Mouse (Mus musculus) hindbrain, embryonic 12.5 days (tissue): ENCODE measurements at regions not wholly inside any gene's neighbourhood (a gene's known extent, or its start where the extent isn't known, plus 50 kb on each side); places are given as distances from the start of the nearest gene placed in this dataset.

Source experiments
- ATAC-seq: fragments of 200-750 bp; cut with Nextera tagmentation; 2 replicates; pipeline ENCODE4 v1.8.0; 2017; ENCODE audit warnings: moderate TSS enrichment; ENCODE audit not compliant: low FRiP score
- H3K27ac ChIP-seq: fragments of 300-500 bp; sonication (generic); 2 replicates; pipeline ENCODE4 v1.5.1; 2016; ENCODE audit warnings: mild to moderate bottlenecking
- H3K27me3 ChIP-seq: fragments of 300-500 bp; sonication (generic); 2 replicates; pipeline ENCODE4 v1.6.1; 2016; ENCODE audit warnings: mild to moderate bottlenecking
- H3K36me3 ChIP-seq: fragments of 300-500 bp; sonication (generic); 2 replicates; pipeline ENCODE4 v1.6.1; 2016; ENCODE audit warnings: mild to moderate bottlenecking
- H3K4me1 ChIP-seq: fragments of 300-500 bp; sonication (generic); 2 replicates; pipeline ENCODE4 v1.6.1; 2016
- H3K4me2 ChIP-seq: fragments of 300-500 bp; sonication (generic); replicated peaks from 2 replicates; pipeline ENCODE4 v1.6.1; 2016; ENCODE audit warnings: mild to moderate bottlenecking
- H3K4me3 ChIP-seq: fragments of 300-500 bp; sonication (generic); 2 replicates; pipeline ENCODE4 v1.5.1; 2016; ENCODE audit warnings: mild to moderate bottlenecking
- H3K9ac ChIP-seq: fragments of 300-500 bp; sonication (generic); 2 replicates; pipeline ENCODE4 v1.6.1; 2016; ENCODE audit warnings: mild to moderate bottlenecking, moderate library complexity
- H3K9me3 ChIP-seq: fragments of 300-500 bp; sonication (generic); replicated peaks from 2 replicates; pipeline ENCODE4 v1.6.1; 2016; ENCODE audit warnings: mild to moderate bottlenecking
- WGBS: fragments of 180-500 bp; shearing (Covaris S2); methylation state at CpG from one replicate; pipeline ENCODE4 v1.1.7; 2016; 5-methylcytosine and 5-hydroxymethylcytosine counted together

DNA sequence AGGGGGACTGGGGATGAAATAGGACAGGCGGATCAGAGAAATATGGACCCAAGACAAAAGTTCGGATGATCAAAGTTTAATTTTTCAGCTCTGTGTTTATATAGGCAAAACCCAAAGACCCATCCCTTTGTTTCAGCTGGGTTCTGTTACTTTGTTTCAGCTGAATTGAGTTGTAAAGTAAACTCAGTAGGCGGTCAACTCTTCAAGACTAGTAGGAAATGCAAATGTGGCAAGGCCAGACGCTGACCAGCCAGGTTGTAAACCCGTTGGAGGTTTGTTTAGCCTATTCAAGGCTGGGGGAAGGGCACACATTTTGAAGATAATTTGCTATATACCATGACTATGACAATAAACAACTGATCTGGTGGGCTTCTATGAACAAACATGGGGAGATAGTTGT, 294.7 kb downstream of the Foxo1 start:
- H3K36me3 ChIP-seq = no peaks in the 10 kb centered on the region
- peaks cover 6% of the 10 kb centered on the region; the same call in 1 of the 2 replicates for H3K4me1 ChIP-seq
- no peak overlapping the region for H3K27ac ChIP-seq
- 36% methylated on average over 5 of the region's 5 CpGs for WGBS
- no peak overlapping the region for H3K9ac ChIP-seq
- H3K4me2 ChIP-seq = no peak overlapping the region
- H3K4me3 ChIP-seq = no peak overlapping the region
- H3K9me3 ChIP-seq = no peaks in the 10 kb centered on the region
- H3K27me3 ChIP-seq = peaks cover 3% of the 10 kb centered on the region; the same call in 1 of the 2 replicates
- ATAC-seq = no peak

DNA sequence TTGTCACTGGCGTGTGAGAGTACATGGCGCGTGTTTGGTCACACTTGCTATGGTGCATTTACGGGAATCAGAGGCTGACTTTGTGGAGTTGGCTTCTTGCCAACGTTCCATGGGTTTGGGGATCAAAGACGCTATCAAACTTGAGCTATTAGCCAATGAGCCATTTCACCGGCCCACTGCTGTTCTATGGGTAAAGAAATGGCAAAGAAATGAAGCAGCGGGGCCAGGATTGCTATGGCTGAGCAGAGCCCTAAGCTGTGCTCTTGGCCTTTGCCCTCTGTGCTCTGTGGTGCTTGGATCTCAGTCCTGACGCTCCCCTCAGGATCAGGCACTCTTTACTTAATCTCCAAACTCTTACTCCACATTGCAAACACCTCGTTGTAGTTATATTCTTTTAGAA, 291.3 kb downstream of the Foxo1 start:
- Histone ChIP-seq H3K4me2 (no peak overlapping the region), H3K27ac (no peak overlapping the region), H3K4me3 (no peak overlapping the region), H3K27me3 (peaks cover 3% of the 10 kb centered on the region), H3K9ac (no peak overlapping the region), H3K36me3 (no peaks in the 10 kb centered on the region), H3K9me3 (no peaks in the 10 kb centered on the region), H3K4me1 (peaks cover 6% of the 10 kb centered on the region; the same call in 1 of the 2 replicates)
- no peak for ATAC-seq
- 61% methylated on average over 10 of the region's 10 CpGs for WGBS

DNA sequence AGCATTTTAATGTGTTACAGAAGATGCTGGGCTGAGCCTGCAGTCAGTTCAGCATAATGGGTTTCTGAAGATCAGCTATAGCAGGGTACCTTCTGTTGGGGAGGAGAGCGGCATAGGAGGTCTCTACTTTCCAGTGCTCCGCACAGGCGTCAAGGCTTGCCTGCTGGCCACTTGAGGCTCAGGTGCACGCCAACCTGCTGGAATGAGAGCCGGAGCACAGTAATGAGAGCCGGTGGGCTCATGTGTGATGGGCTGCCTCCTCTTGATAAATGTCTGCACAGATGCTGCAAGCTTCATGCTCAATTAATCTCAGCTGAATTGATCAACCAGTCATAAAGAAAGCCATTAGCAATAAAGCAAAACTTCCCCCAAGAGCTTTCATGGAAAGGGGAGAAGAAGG, 290.6 kb downstream of the Foxo1 start:
- Histone ChIP-seq H3K27ac (no peak overlapping the region), H3K36me3 (no peaks in the 10 kb centered on the region), H3K27me3 (peaks cover 3% of the 10 kb centered on the region), H3K4me1 (peaks cover 6% of the 10 kb centered on the region; the same call in 1 of the 2 replicates), H3K9ac (no peak overlapping the region), H3K4me3 (no peak overlapping the region), H3K4me2 (no peak overlapping the region), H3K9me3 (no peaks in the 10 kb centered on the region; the same call in 1 of the 2 replicates)
- WGBS = 54% methylated on average over 6 of the region's 6 CpGs
- peak; percentile 93 for ATAC-seq

DNA sequence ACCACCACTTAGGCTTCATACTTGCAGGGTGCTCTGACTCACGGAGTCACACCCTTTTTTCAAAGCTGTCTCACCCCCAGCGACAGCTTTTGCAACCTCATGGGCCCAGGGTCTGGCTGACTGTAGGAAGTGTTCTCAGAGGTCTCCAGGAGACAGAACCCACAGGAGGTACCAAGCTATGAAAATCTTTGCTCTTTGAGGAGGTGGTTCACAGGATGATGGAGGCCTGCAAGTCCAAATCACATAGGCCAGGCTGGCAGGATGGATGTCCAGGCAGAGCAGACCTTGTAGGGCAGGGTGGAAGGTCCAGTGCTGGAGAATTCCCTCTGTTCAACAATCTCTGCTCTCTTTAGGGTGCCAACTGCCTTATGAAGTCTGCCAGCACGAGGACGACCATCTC, 289.2 kb downstream of the Foxo1 start:
- Histone ChIP-seq H3K27ac (no peak overlapping the region), H3K9ac (no peak overlapping the region), H3K9me3 (no peaks in the 10 kb centered on the region; the same call in 1 of the 2 replicates), H3K36me3 (no peaks in the 10 kb centered on the region), H3K4me1 (peaks cover 6% of the 10 kb centered on the region; the same call in 1 of the 2 replicates), H3K4me3 (no peak overlapping the region), H3K4me2 (no peak overlapping the region), H3K27me3 (no peaks in the 10 kb centered on the region; the same call in 1 of the 2 replicates)
- no peak for ATAC-seq
- 85% methylated on average over 4 of the region's 4 CpGs for WGBS

DNA sequence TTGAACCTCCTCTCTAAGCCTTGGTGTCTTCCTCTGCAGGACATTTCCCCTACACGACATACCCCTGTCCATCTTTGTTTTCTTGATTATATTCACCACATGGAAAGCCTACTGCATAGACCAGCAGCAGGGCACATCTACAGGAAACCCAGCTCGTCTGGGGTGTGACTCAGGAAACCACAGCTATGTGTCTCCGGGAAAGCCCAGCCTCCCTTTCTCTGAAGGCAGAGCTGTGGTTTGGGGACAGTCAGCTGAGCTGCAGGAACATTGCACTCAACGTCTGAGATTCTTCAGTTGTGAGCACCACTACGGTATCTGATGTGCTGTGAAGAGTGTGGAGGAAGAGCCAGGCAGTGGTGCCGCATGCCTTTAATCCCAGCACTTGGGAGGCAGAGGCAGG, 286.9 kb downstream of the Foxo1 start:
- ATAC-seq = no peak
- no peaks in the 10 kb centered on the region for H3K36me3 ChIP-seq
- no peak overlapping the region for H3K4me3 ChIP-seq
- peaks cover 6% of the 10 kb centered on the region; the same call in 1 of the 2 replicates for H3K4me1 ChIP-seq
- no peaks in the 10 kb centered on the region; the same call in 1 of the 2 replicates for H3K9me3 ChIP-seq
- no peak overlapping the region for H3K27ac ChIP-seq
- WGBS = 75% methylated on average over 6 of the region's 6 CpGs
- H3K27me3 ChIP-seq = no peaks in the 10 kb centered on the region; the same call in 1 of the 2 replicates
- no peak overlapping the region for H3K4me2 ChIP-seq
- no peak overlapping the region for H3K9ac ChIP-seq

DNA sequence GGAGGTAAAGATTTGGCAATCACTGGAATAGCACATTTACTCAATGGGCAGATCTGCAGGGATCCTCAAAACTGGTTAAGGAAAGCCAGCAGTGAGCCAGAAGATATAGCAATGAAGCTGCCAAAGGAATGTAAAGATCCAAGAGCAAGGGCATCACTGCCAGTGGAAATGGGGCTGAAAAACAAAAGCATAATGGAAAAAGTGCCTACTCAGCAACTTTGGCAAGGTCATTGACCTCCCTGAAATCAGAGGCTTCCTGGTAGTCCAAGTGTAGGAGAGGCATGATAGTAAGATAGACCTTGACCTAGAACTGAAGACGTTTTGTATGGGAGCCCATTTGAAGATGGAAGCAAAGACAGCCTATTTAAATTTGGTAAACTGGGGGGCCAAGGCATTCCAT, 286.4 kb downstream of the Foxo1 start:
- H3K4me3 ChIP-seq = no peak overlapping the region
- WGBS = 87% methylated on average over 1 of the region's 1 CpGs
- H3K9me3 ChIP-seq = no peaks in the 10 kb centered on the region; the same call in 1 of the 2 replicates

DNA sequence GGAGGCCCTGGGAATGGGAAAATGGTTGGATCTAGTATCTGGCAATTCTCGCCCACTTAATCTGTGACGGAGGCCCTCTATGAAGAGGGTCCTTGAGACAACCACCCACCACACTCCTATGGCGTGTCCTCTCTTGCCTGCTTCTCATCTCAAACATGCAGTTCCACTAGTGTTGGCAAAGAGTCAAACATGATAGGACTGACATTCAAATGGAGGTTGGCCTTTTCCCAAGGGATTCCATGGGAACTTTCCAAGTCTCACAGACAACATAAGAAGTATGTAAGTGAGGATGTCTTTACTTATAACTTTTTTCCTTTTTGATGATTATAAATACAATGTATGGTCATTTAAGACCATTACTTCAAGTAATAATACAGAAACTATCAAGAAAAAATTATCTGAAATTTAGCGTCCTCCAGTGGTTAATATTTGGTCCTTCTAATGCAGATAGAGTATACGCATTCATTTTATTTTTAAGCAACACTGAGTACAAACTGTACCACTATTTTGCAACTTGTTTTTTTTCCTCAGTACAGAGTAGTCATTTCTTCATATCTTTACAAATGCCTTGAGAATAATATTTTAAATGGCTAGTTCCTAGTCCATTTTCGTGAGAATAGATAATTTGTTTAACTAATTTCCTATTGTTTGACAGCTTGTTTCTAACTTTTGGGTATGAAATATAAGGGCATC, 280.2 kb downstream of the Foxo1 start:
- Histone ChIP-seq H3K4me1 (no peaks in the 10 kb centered on the region), H3K9ac (no peak overlapping the region), H3K4me3 (no peak overlapping the region), H3K4me2 (no peak overlapping the region), H3K27me3 (no peaks in the 10 kb centered on the region), H3K27ac (no peak overlapping the region), H3K36me3 (no peaks in the 10 kb centered on the region), H3K9me3 (no peaks in the 10 kb centered on the region)
- WGBS = 90% methylated on average over 6 of the region's 6 CpGs
- no peak for ATAC-seq

More for the DNA sequence above, 286.4 kb downstream of the Foxo1 start:
- Histone ChIP-seq H3K4me2 (no peak overlapping the region), H3K27ac (no peak overlapping the region), H3K4me1 (peaks cover 4% of the 10 kb centered on the region; the same call in 1 of the 2 replicates), H3K9ac (no peak overlapping the region), H3K36me3 (no peaks in the 10 kb centered on the region), H3K27me3 (no peaks in the 10 kb centered on the region; the same call in 1 of the 2 replicates)
- ATAC-seq = no peak

DNA sequence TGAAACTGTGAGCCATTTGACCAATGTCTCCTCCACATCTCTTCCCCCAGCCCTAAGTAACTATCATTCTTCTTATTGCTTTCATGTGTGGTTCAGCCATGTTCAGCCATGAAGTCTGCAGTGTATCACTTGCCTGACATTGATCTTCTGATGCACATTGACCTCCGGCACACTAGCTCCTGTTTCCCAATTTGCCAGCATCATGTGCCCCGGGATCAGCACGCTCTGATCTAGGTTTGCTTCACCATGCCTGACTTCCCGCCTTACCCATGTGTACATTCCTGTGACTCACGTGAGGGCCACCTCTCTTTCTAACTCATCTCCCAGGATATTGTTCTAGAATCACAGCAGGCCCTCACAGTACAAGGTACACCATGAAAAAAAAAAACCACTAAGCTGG, 277.9 kb downstream of the Foxo1 start:
- 92% methylated on average over 5 of the region's 5 CpGs for WGBS
- Histone ChIP-seq H3K4me2 (no peak overlapping the region), H3K27me3 (no peaks in the 10 kb centered on the region), H3K4me1 (peaks cover 2% of the 10 kb centered on the region; the same call in 1 of the 2 replicates), H3K9me3 (no peaks in the 10 kb centered on the region), H3K36me3 (no peaks in the 10 kb centered on the region), H3K9ac (no peak overlapping the region), H3K4me3 (no peak overlapping the region), H3K27ac (no peak overlapping the region)
- no peak for ATAC-seq

DNA sequence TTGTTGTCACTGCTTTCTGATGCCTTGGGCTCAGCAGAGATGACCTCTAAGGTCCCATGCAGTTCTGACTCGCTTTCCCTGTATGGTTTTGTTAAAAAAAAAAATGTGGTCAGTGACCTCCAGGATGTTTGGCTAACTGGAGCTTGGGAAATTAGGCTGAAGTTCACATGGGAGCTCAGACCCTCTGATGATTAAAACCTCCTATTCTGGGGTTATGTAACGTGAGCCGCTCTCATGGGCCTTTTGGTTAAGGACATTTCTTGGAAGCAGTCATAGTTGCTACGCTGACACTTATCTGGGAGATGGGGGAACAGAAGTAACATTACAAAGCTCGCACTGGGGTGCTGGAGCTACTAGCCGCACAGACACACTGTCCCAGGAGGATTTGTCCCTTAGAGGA, 274.9 kb downstream of the Foxo1 start:
- Histone ChIP-seq H3K9me3 (no peaks in the 10 kb centered on the region), H3K36me3 (no peaks in the 10 kb centered on the region), H3K4me1 (peaks cover 5% of the 10 kb centered on the region; the same call in 1 of the 2 replicates), H3K9ac (no peak overlapping the region), H3K27ac (no peak overlapping the region), H3K4me3 (no peak overlapping the region), H3K4me2 (no peak overlapping the region), H3K27me3 (0 out of 2 replicates have a peak, but pooled peaks cover 2% of the 10 kb centered on the region)
- no peak for ATAC-seq
- 77% methylated on average over 6 of the region's 6 CpGs for WGBS

DNA sequence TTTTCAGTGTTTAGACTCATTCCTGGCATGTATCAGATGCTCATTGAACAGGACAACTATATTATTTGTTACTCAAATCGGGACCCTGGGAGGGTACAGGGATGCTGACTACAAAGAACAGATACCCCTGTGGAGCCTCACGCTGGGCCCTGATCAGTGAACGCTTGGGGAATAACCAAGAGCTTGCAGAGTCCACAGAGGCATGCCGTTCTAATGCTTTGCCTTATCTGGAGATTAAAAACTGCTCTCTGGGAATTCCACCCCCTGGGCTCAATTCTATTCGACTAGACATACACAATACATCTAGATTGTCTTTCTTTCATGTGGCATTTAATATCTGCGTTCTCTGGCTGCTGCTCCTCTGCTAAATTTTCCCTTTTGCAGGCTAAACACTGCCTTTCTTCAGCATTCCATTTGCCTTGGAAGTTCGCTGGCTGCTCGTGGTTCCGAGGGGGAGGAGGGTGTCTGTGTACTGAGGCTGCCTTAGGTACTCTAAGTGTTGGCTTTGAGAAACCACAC, 272.8 kb downstream of the Foxo1 start:
- peaks cover 5% of the 10 kb centered on the region; the same call in 1 of the 2 replicates for H3K4me1 ChIP-seq
- no peak for ATAC-seq
- H3K27me3 ChIP-seq = 0 out of 2 replicates have a peak, but pooled peaks cover 2% of the 10 kb centered on the region
- no peaks in the 10 kb centered on the region for H3K9me3 ChIP-seq
- H3K36me3 ChIP-seq = no peaks in the 10 kb centered on the region
- H3K4me2 ChIP-seq = no peak overlapping the region
- H3K4me3 ChIP-seq = no peak overlapping the region
- no peak overlapping the region for H3K9ac ChIP-seq
- H3K27ac ChIP-seq = no peak overlapping the region
- WGBS = 28% methylated on average over 9 of the region's 9 CpGs

DNA sequence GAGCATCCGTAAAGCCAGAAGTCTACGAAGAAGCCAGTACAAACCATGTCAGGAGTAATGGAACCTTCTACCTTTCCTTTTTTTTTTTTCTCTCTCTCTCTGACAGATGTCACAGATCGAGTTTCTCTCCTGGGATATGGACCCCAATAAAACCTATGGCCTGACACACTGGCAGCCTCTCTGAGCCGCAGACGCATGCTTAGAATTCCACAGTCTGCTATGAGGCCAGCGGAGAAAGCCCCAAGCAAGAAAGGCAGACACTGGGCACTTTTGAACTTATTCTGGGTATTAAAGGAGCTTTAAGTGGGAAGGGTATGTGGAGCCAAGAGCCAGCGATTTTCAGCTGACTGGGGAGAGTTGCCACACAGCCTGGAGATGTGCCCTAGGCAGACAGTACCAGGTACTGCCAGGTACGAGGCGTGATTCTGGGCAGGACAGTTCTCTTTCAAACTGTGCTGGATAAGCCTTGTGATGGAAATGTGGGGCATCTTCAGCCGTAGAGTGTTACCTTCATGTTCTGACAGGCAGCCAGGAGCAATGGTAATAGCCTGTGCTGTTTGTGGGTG, 271.8 kb downstream of the Foxo1 start:
- H3K9me3 ChIP-seq = no peaks in the 10 kb centered on the region
- WGBS = 57% methylated on average over 10 of the region's 10 CpGs

DNA sequence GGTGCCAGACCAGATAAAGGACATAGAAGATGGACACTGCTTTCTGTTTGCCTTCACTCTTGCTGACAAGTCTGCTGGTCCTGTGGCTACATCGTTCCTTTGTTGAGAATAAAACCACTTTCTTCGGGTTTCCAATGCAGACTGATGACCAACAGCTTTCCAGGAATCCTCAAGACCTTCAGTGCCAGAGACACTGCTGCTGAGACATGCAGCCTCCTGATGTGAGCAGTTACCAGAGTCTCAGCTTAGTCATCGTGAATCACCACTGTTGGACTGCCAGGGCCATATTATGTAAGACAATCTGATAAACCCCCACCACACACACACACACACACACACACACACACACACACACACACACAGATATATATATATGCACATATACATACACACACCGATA, 270.2 kb downstream of the Foxo1 start:
- ATAC-seq = no peak
- 89% methylated on average over 4 of the region's 4 CpGs for WGBS
- no peak overlapping the region for H3K27ac ChIP-seq
- peaks cover 13% of the 10 kb centered on the region; the same call in 1 of the 2 replicates for H3K4me1 ChIP-seq
- H3K9ac ChIP-seq = no peak overlapping the region
- no peaks in the 10 kb centered on the region for H3K36me3 ChIP-seq
- H3K4me3 ChIP-seq = no peak overlapping the region
- H3K4me2 ChIP-seq = no peak overlapping the region
- no peaks in the 10 kb centered on the region for H3K9me3 ChIP-seq
- 0 out of 2 replicates have a peak, but pooled peaks cover 2% of the 10 kb centered on the region for H3K27me3 ChIP-seq

More for the DNA sequence above, 271.8 kb downstream of the Foxo1 start:
- ATAC-seq = no peak
- Histone ChIP-seq H3K36me3 (no peaks in the 10 kb centered on the region), H3K27ac (no peak overlapping the region), H3K4me1 (peaks cover 13% of the 10 kb centered on the region; the same call in 1 of the 2 replicates), H3K27me3 (0 out of 2 replicates have a peak, but pooled peaks cover 2% of the 10 kb centered on the region), H3K4me2 (no peak overlapping the region), H3K9ac (no peak overlapping the region), H3K4me3 (no peak overlapping the region)
